Mouse (Mus musculus) midbrain, postnatal 0 days (tissue): ENCODE results near the gene Cd164. TPM values are rescaled to one million over a fixed set of nuclear protein-coding genes. Genes with fewer than 3 reads are reported as not detected.

Source experiments
- ATAC-seq: fragments of 200-750 bp; cut with Nextera tagmentation; 2 replicates; pipeline ENCODE4 v1.8.0; 2017; ENCODE audit warnings: moderate number of reproducible peaks, mild to moderate bottlenecking, moderate TSS enrichment, moderate library complexity; ENCODE audit not compliant: low FRiP score
- DNase-seq: peaks from one replicate; pipeline ENCODE4 v3.0.0-alpha.2; 2015; ENCODE audit warnings: low spot score
- H3K27ac ChIP-seq: fragments of 300-500 bp; sonication (generic); 2 replicates; pipeline ENCODE4 v1.5.1; 2014; ENCODE audit warnings: low read depth, mild to moderate bottlenecking, low read length, mixed read lengths
- H3K27me3 ChIP-seq: fragments of 300-500 bp; sonication (generic); 2 replicates; pipeline ENCODE4 v1.6.1; 2014; ENCODE audit warnings: low read length, control low read depth, mixed read lengths; ENCODE audit not compliant: insufficient read depth
- H3K36me3 ChIP-seq: fragments of 300-500 bp; sonication (generic); 2 replicates; pipeline ENCODE4 v1.6.1; 2014; ENCODE audit warnings: low read length, control low read depth, mixed read lengths; ENCODE audit not compliant: insufficient read depth
- H3K4me1 ChIP-seq: fragments of 300-500 bp; sonication (generic); 2 replicates; pipeline ENCODE4 v1.6.1; 2014; ENCODE audit warnings: mild to moderate bottlenecking, control low read depth, antibody characterized with exemption, low read length, mixed read lengths; ENCODE audit not compliant: insufficient read depth
- H3K4me2 ChIP-seq: fragments of 300-500 bp; sonication (generic); 2 replicates; pipeline ENCODE4 v1.6.1; 2014; ENCODE audit warnings: low read depth, mild to moderate bottlenecking, low read length, mixed read lengths; ENCODE audit not compliant: poor library complexity, severe bottlenecking
- H3K4me3 ChIP-seq: fragments of 300-500 bp; sonication (generic); 2 replicates; pipeline ENCODE4 v1.5.1; 2014; ENCODE audit warnings: low read depth, mild to moderate bottlenecking, low read length, moderate library complexity
- H3K9ac ChIP-seq: fragments of 300-500 bp; sonication (generic); replicated peaks from 2 replicates; pipeline ENCODE4 v1.6.1; 2014; ENCODE audit warnings: mild to moderate bottlenecking, low read length, moderate library complexity, mixed read lengths; ENCODE audit not compliant: poor library complexity, severe bottlenecking
- H3K9me3 ChIP-seq: fragments of 300-500 bp; sonication (generic); 2 replicates; pipeline ENCODE4 v1.6.1; 2016; ENCODE audit warnings: low read length, control low read depth
- CTCF ChIP-seq: IDR thresholded peaks from 2 replicates; pipeline ENCODE4 v1.5.1; 2016; ENCODE audit warnings: antibody characterized with exemption, mild to moderate bottlenecking
- WGBS: fragments of 180-500 bp; shearing (Covaris S2); extraction: QIAGEN DNeasy Blood & Tissue Kit; methylation state at CpG from one replicate; pipeline ENCODE4 v1.1.7; 2014; 5-methylcytosine and 5-hydroxymethylcytosine counted together
- polyA plus RNA-seq: library from polyadenylated mRNA; unstranded; fragments of >200 nt; fragmentation: Nextera tagmentation; extraction: Ambion mirVana; gene quantifications from 2 replicates; pipeline ENCODE4 v1.2.1, GENCODE M21; 2015
- total RNA-seq: library from RNA; depleted of rRNA; stranded (reverse); fragments of >200 nt; gene quantifications from 2 replicates; pipeline ENCODE4 v1.2.3, GENCODE M21; 2014

Gene Cd164
- total and polyA plus RNA-seq, 2 experiments from 2014 or later: 29.3 to 48.2 TPM

DNA sequence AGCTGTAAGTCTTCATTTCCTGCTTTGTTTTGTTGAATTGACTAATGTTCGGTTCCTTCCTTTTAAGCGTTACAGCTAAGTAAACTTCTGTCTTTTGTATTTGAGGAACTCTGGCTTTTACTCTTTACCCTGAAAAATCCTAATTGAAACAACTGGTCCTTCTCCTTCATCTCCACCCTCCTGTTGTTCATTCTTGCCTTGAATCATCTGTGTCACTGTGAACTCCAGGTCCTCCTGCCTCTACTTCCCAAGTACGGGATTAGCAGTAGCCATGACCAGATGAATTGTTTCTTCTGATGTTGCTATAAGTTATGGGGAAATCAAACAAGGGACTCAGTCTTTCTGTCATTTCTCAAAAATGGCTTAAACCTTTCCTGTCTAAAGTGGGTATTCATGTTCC lies 4.2 kb downstream of the Cd164 start:
- TF ChIP-seq CTCF: no peak
- no peak for ATAC-seq
- 82% methylated on average over 3 of the region's 3 CpGs for WGBS

DNA sequence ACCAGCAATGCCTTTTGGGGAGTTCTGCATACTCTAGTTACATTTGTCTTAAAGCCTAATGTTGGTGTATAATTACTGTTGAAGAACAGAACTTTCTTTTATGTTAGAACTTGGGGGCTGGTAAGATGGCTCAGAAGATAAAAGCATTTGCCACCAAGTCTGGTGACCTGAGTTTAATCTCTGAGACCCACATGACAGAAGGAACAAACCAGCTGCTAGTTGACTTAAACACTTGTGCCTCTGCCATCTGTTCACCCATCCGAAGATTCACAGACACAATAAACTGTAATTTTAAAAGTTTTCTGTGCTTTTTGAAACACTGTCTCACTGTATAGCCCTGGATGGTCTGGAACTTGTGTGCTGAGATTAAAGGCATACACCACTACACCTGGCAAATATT lies 6.5 kb downstream of the Cd164 start:
- 69% methylated on average over 1 of the region's 1 CpGs for WGBS
- ATAC-seq: no peak
- H3K9me3 ChIP-seq: no peaks in the 10 kb centered on the region
- no peaks in the 10 kb centered on the region for H3K27me3 ChIP-seq
- no peak for TF ChIP-seq CTCF
- H3K4me3 ChIP-seq: no peak overlapping the region
- no peak overlapping the region for H3K4me2 ChIP-seq
- H3K36me3 ChIP-seq: peaks cover 9% of the 10 kb centered on the region; the same call in 1 of the 2 replicates
- peaks cover 10% of the 10 kb centered on the region; the same call in 1 of the 2 replicates for H3K4me1 ChIP-seq
- no peak overlapping the region for H3K9ac ChIP-seq
- no peak for DNase-seq
- no peak overlapping the region for H3K27ac ChIP-seq

More for the DNA sequence above, 4.2 kb downstream of the Cd164 start:
- Histone ChIP-seq H3K4me1 (peaks cover 10% of the 10 kb centered on the region; the same call in 1 of the 2 replicates), H3K36me3 (0 out of 2 replicates have a peak, but pooled peaks cover 3% of the 10 kb centered on the region), H3K27ac (no peak overlapping the region), H3K4me2 (no peak overlapping the region), H3K9ac (no peak overlapping the region), H3K4me3 (no peak overlapping the region), H3K9me3 (no peaks in the 10 kb centered on the region), H3K27me3 (no peaks in the 10 kb centered on the region)
- no peak for DNase-seq

DNA sequence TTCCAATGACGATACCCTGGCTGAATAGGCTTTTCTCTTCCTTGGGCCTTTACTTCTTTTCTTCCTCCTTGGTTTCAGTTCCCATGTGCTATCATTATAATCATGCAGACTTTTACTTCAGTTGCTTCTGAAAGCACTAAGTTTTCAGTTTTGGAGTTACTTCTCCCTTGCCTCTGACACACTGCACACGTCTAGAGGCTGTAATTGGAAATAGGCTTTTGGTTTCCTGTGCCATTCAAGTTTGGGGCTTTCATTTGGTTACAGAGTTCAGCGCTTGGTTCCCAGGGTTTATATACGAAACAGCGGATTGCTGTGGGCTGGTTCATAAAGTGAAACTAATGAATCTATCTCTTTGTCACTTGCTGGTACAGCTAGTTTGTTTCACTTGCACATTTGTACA lies 10.8 kb downstream of the Cd164 start:
- no peak overlapping the region for H3K4me2 ChIP-seq
- no peaks in the 10 kb centered on the region for H3K9me3 ChIP-seq
- DNase-seq (no peak), ATAC-seq (no peak)
- H3K4me3 ChIP-seq: no peak overlapping the region
- no peak overlapping the region for H3K9ac ChIP-seq
- H3K36me3 ChIP-seq: peaks cover 16% of the 10 kb centered on the region; the same call in 1 of the 2 replicates
- WGBS: 93% methylated on average over 5 of the region's 5 CpGs
- no peaks in the 10 kb centered on the region for H3K27me3 ChIP-seq
- TF ChIP-seq CTCF: no peak
- no peaks in the 10 kb centered on the region for H3K4me1 ChIP-seq
- no peak overlapping the region for H3K27ac ChIP-seq

DNA sequence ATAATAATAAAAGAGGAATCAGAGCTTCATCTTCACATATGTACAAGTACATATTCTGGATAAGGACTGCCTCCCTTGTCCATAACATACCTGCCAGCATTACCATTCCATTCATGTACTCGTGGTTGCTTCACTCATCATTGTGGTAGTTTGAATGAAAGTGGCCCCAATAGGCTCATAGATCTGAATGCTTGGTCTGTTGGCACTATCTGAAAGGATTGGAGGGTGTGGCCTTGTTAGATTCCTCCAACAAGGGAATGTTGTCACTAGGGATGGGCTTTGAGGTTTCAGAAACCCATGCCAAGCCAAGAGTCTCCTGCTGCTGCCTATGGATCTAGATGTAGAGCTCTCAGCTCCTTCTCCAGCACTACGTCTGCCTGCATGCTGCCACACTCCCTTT lies 16.8 kb downstream of the Cd164 start:
- no peak for ATAC-seq

DNA sequence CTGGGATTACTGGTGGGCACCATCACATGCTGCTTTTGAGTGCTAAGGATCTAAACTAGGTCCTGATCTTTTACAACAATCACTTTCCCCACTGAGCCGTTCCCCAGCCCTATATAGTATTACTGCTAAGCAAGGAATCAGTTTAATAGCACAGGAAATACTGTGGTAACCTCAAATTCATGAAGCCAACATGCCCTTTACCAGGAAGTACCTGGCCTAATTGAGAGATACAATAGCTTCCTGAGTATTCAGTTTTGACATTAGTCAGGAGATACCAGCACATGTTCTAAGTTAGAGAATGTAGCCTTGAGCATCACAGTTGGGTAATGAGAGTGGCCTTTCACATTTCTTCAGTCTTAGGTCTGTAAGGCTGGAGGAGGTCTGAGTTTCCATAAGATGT lies 17.5 kb downstream of the Cd164 start:
- H3K27ac ChIP-seq: no peak overlapping the region
- peaks cover 12% of the 10 kb centered on the region for H3K36me3 ChIP-seq
- no peak overlapping the region for H3K4me3 ChIP-seq
- 91% methylated on average over 1 of the region's 1 CpGs for WGBS
- no peak for DNase-seq
- ATAC-seq: no peak
- no peaks in the 10 kb centered on the region for H3K27me3 ChIP-seq
- TF ChIP-seq CTCF: no peak
- H3K9me3 ChIP-seq: no peaks in the 10 kb centered on the region
- H3K9ac ChIP-seq: no peak overlapping the region
- no peaks in the 10 kb centered on the region for H3K4me1 ChIP-seq
- H3K4me2 ChIP-seq: no peak overlapping the region

More for the DNA sequence above, 16.8 kb downstream of the Cd164 start:
- Histone ChIP-seq H3K4me1 (no peaks in the 10 kb centered on the region), H3K9me3 (no peaks in the 10 kb centered on the region), H3K4me2 (no peak overlapping the region), H3K9ac (no peak overlapping the region), H3K27ac (no peak overlapping the region), H3K27me3 (no peaks in the 10 kb centered on the region), H3K36me3 (peaks cover 12% of the 10 kb centered on the region), H3K4me3 (no peak overlapping the region)
- no peak for TF ChIP-seq CTCF
- no peak for DNase-seq
- WGBS: 98% methylated on average over 2 of the region's 2 CpGs

DNA sequence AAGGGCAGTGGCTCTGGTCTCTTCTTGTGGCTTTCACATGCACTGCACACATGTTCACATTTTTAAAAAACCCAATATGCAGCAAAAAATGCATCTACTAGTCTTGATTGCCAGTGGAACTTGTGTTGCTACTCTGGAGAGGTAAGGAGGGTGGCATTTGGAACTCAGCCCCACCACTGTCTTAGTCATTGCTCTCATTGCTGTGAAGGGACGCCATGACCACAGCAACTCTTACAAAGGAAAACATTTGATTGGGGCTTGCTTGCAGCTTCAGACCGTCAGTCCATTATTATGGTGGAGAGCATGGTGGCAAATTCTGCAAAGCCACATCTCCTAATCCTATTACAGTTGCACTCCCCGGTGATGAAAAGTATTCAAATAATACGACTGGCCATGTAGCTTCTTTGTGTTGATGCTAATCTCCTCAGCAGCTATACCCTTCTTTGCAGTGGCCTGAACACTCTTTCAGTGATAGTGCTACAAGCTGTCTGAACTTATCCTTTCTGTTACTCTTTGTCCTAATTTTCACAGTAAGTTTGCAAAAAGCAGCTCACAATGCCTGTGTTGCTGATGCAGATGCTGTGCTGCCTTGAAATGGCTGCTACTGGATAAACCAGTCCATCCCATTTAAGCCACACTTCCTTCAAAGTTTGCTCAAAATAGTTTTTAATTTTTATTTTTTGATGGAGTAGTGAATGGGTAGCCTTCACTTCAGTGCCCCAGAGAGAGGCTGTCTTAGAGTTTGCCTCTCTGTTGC lies 18.2 kb downstream of the Cd164 start:
- no peak for TF ChIP-seq CTCF
- WGBS: 18% methylated on average over 4 of the region's 4 CpGs

More for the DNA sequence above, 18.2 kb downstream of the Cd164 start:
- Histone ChIP-seq H3K27ac (no peak overlapping the region), H3K36me3 (peaks cover 12% of the 10 kb centered on the region), H3K4me1 (no peaks in the 10 kb centered on the region), H3K27me3 (no peaks in the 10 kb centered on the region), H3K4me2 (no peak overlapping the region), H3K9me3 (no peaks in the 10 kb centered on the region), H3K4me3 (no peak overlapping the region), H3K9ac (no peak overlapping the region)
- ATAC-seq (no peak), DNase-seq (no peak)
